Mouse (Mus musculus): Measurements from ENCODE around the gene Sema6d. TPM values are rescaled to one million over a fixed set of nuclear protein-coding genes. Genes with fewer than 3 reads are reported as not detected.
A peak's percentile ranks its signal among the peaks of the same experiment; 100 is the strongest.

Gene Sema6d
- polyA plus RNA-seq (2015; fragmentation: Nextera tagmentation; extraction: Ambion mirVana) = 14.9 and 15.3 TPM in 2 replicates

DNA sequence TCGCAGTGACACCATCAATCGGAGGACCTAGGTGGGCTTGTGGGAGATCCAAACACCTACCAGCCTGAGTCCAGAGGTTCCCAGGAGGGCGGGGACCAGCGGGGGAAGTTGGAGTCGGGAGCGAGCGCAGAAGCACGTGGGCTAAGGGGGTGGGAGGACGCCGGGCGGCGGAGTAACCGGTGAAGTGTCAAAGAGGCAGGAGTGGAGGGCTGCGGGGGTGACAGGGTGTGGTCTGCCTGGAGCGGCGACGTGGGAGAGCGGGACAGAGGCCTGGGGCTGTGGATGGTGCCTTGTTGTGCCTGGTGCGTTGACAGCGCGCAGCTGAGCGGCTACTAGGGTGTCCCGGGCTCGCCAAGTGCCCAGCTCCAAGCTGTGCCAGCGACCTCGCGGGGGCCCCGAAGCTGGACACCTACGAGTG lies at the start of gene Sema6d:
Gene Sema6d (plus strand): TSS at position 157 of the 418 bp plus-strand sequence.
- H3K4me3 ChIP-seq (replicated peaks) = peak within 1 kb of the TSS; percentile 45
- WGBS = 1% methylated on average over 29 of the region's 29 CpGs

DNA sequence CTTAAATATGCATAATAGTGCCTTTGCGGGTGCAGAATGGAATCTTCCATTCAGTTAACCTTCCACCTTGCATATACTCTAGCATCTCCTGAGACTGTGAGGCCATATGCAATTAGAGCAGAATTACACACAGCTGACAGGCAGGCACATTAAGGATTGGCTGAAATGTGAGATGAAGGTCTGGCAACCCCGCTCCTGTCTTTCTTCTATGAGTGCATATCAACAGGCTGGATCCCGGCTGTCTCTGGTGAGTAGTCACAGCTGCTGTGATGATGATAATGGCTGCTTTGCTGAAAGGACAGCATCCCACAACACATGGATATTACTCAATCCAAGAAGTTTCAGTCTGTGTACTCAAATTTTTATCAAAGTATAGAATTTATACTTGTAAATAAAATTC lies 29.9 kb upstream of the Sema6d start:
- Histone ChIP-seq H3K9ac (no peak overlapping the region), H3K4me2 (replicated peaks) (no peak overlapping the region), H3K4me3 (replicated peaks) (no peak overlapping the region), H3K27ac (replicated peaks) (no peak overlapping the region), H3K4me1 (no peaks in the 10 kb centered on the region), H3K36me3 (no peaks in the 10 kb centered on the region), H3K27me3 (no peaks in the 10 kb centered on the region), H3K9me3 (replicated peaks) (no peaks in the 10 kb centered on the region)
- ATAC-seq (ENCODE audit: insufficient number of reproducible peaks, low FRiP score, low TSS enrichment, low read depth) = no peak
- WGBS = 58% methylated on average over 3 of the region's 3 CpGs

More for the DNA sequence above, at the start of gene Sema6d:
- 0 out of 2 replicates have a peak, but pooled peaks have one; percentile 19 for ATAC-seq (ENCODE audit: insufficient number of reproducible peaks, low FRiP score, low TSS enrichment, low read depth)
- Histone ChIP-seq H3K4me2 (replicated peaks) (peak within 1 kb of the TSS; percentile 91), H3K36me3 (no peaks in the 10 kb centered on the region), H3K4me1 (peaks cover 13% of the 10 kb centered on the region), H3K9ac (peak within 1 kb of the TSS; percentile 19), H3K27ac (replicated peaks) (no peak within 1 kb of the TSS), H3K9me3 (replicated peaks) (no peaks in the 10 kb centered on the region), H3K27me3 (peaks cover 48% of the 10 kb centered on the region)

DNA sequence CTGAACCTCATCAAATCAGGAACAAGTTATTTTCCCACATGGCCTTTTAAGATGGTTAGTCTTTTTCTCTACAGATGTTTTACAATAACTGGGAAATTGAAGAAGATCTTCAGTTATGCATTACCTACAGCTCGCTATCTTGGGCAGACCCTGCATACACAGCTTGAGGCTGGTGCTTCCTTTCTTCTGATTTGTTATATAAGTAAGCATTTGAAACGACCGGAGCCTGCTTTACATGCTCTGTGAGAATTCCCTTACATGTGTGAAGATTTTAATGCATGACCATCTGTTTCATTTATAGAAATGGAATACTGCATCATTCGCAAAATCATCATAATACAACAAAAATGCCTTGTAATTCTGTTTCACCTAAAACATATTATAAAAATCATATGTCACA lies 21.4 kb upstream of the Sema6d start:
- ATAC-seq (ENCODE audit: insufficient number of reproducible peaks, low FRiP score, low TSS enrichment, low read depth) = no peak
- H3K9me3 ChIP-seq (replicated peaks) = no peaks in the 10 kb centered on the region
- no peak overlapping the region for H3K4me2 ChIP-seq (replicated peaks)
- no peaks in the 10 kb centered on the region for H3K27me3 ChIP-seq
- H3K9ac ChIP-seq = no peak overlapping the region
- no peak overlapping the region for H3K4me3 ChIP-seq (replicated peaks)
- H3K4me1 ChIP-seq = no peaks in the 10 kb centered on the region
- H3K27ac ChIP-seq (replicated peaks) = no peak overlapping the region
- WGBS = 85% methylated on average over 4 of the region's 4 CpGs
- no peaks in the 10 kb centered on the region for H3K36me3 ChIP-seq

DNA sequence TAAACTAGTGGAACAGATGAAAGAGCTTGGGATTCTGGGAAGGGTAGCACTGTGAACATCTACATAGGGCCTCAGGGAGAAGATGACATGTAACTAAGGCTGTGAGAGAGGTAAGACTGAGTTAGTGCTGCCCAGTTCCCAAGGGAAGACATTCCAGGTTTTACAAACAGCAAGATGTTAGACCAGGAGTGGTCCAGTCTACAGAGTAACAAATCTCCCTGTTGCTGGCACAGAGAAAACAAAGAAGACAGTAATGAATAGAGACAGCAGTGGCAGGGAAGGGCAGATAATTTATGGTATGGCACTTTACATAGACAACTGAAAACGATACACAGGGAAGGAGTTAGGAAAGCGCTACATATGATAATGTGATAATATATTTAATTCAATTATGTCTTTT lies 19.1 kb upstream of the Sema6d start:
- H3K4me2 ChIP-seq (replicated peaks) = no peak overlapping the region
- no peak for ATAC-seq (ENCODE audit: insufficient number of reproducible peaks, low FRiP score, low TSS enrichment, low read depth)
- no peaks in the 10 kb centered on the region for H3K4me1 ChIP-seq
- WGBS = 58% methylated on average over 2 of the region's 2 CpGs
- no peaks in the 10 kb centered on the region for H3K36me3 ChIP-seq
- H3K9ac ChIP-seq = no peak overlapping the region
- H3K27ac ChIP-seq (replicated peaks) = no peak overlapping the region
- H3K27me3 ChIP-seq = no peaks in the 10 kb centered on the region
- no peak overlapping the region for H3K4me3 ChIP-seq (replicated peaks)
- H3K9me3 ChIP-seq (replicated peaks) = no peaks in the 10 kb centered on the region

GRCm38 (mm10) chr2:124071380-124071779 lies 18.4 kb upstream of the Sema6d start:
- Histone ChIP-seq H3K27ac (replicated peaks) (no peak overlapping the region), H3K9me3 (replicated peaks) (no peaks in the 10 kb centered on the region), H3K36me3 (no peaks in the 10 kb centered on the region), H3K4me3 (replicated peaks) (no peak overlapping the region), H3K4me2 (replicated peaks) (no peak overlapping the region), H3K4me1 (no peaks in the 10 kb centered on the region), H3K9ac (no peak overlapping the region), H3K27me3 (no peaks in the 10 kb centered on the region)
- ATAC-seq (ENCODE audit: insufficient number of reproducible peaks, low FRiP score, low TSS enrichment, low read depth) = no peak
- WGBS = 5% methylated on average over 2 of the region's 2 CpGs

GRCm38 (mm10) chr2:124090231-124091141 lies 717 bp downstream of the Sema6d start:
- Histone ChIP-seq H3K27me3 (peaks cover 48% of the 10 kb centered on the region), H3K27ac (replicated peaks) (no peak overlapping the region), H3K4me3 (replicated peaks) (peak overlapping the region; percentile 45), H3K4me2 (replicated peaks) (peak overlapping the region; percentile 91), H3K9me3 (replicated peaks) (no peaks in the 10 kb centered on the region), H3K36me3 (no peaks in the 10 kb centered on the region), H3K9ac (peak overlapping the region; percentile 19), H3K4me1 (peaks cover 13% of the 10 kb centered on the region)
- peak; percentile 29; the same call in 1 of the 2 replicates for ATAC-seq (ENCODE audit: insufficient number of reproducible peaks, low FRiP score, low TSS enrichment, low read depth)
- 1% methylated on average over 49 of the region's 49 CpGs for WGBS

GRCm38 (mm10) chr2:124099697-124100096 lies 9.9 kb downstream of the Sema6d start:
- Histone ChIP-seq H3K36me3 (no peaks in the 10 kb centered on the region), H3K9ac (no peak overlapping the region), H3K27ac (replicated peaks) (no peak overlapping the region), H3K4me3 (replicated peaks) (no peak overlapping the region), H3K4me2 (replicated peaks) (no peak overlapping the region), H3K4me1 (peaks cover 6% of the 10 kb centered on the region), H3K27me3 (no peaks in the 10 kb centered on the region; the same call in 1 of the 2 replicates), H3K9me3 (replicated peaks) (no peaks in the 10 kb centered on the region)
- WGBS = 36% methylated on average over 1 of the region's 1 CpGs
- ATAC-seq (ENCODE audit: insufficient number of reproducible peaks, low FRiP score, low TSS enrichment, low read depth) = no peak

DNA sequence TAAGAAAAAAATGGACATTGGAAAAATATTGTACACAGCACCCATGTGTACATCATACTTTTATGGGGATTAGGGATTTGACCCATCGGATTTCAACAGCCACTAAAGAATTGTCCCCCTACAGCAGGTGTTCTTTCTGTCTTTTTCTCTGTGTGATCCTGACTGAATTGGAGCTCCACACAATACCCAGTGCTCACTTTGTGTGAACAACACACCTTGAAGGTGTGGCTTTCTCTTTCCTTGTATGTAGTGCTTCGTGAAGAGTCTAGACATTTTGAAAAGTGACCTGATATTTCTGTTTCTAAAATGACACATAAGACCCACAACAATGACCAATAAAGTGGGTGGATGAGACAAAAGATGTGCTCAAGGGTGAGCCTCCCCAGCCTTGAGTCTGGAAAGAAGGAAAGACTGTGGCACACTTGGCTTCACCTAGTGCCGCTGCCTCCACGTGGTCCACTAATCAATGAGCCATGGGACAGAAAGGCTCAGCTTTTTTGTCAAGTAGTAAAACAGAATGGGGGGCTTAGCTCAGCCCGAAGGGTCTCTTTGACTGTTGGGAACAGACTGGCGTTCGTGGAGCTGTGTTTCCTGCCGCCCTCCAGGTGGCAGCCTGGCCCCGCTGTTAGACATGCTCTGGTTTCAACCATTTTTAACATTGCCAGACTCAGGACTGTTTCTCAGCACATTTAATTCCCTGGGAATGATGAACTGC lies 10.9 kb downstream of the Sema6d start:
- Histone ChIP-seq H3K4me3 (replicated peaks) (no peak overlapping the region), H3K9ac (no peak overlapping the region), H3K9me3 (replicated peaks) (no peaks in the 10 kb centered on the region), H3K4me1 (peaks cover 6% of the 10 kb centered on the region), H3K36me3 (no peaks in the 10 kb centered on the region), H3K27ac (replicated peaks) (no peak overlapping the region), H3K27me3 (no peaks in the 10 kb centered on the region), H3K4me2 (replicated peaks) (no peak overlapping the region)
- WGBS = 25% methylated on average over 9 of the region's 9 CpGs
- no peak for ATAC-seq (ENCODE audit: insufficient number of reproducible peaks, low FRiP score, low TSS enrichment, low read depth)

GRCm38 (mm10) chr2:124101201-124101517 lies 11.4 kb downstream of the Sema6d start:
- no peak overlapping the region for H3K4me3 ChIP-seq (replicated peaks)
- no peaks in the 10 kb centered on the region for H3K9me3 ChIP-seq (replicated peaks)
- no peak overlapping the region for H3K9ac ChIP-seq
- no peak for ATAC-seq (ENCODE audit: insufficient number of reproducible peaks, low FRiP score, low TSS enrichment, low read depth)
- no peak overlapping the region for H3K27ac ChIP-seq (replicated peaks)
- no peaks in the 10 kb centered on the region for H3K36me3 ChIP-seq
- no peaks in the 10 kb centered on the region for H3K27me3 ChIP-seq
- no peak overlapping the region for H3K4me2 ChIP-seq (replicated peaks)
- H3K4me1 ChIP-seq = peaks cover 6% of the 10 kb centered on the region

DNA sequence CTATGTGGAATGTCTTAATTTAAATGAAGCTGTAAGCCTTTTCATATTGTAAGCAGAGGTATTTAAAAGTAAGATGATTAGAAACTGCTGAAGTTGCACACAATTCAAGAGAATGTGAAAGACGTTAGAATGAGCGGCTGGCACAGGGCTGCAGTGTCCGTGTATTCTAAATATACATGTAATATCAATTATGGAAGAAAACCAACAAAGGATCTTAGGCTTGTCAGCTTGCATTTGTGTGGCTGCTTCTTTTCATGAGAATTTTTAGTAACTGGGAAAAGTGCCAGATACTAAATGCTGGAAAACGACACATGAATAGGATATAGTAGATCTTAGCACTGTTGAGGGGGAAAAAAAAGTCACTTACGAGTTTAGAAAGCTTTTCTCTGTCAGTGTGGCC lies 11.8 kb downstream of the Sema6d start:
- 0 out of 2 replicates have a peak overlapping the region, but pooled peaks have one; percentile 7 for H3K27ac ChIP-seq (replicated peaks)
- 12% methylated on average over 5 of the region's 5 CpGs for WGBS
- H3K27me3 ChIP-seq = no peaks in the 10 kb centered on the region
- no peak for ATAC-seq (ENCODE audit: insufficient number of reproducible peaks, low FRiP score, low TSS enrichment, low read depth)
- peaks cover 6% of the 10 kb centered on the region for H3K4me1 ChIP-seq
- no peaks in the 10 kb centered on the region for H3K9me3 ChIP-seq (replicated peaks)
- no peaks in the 10 kb centered on the region for H3K36me3 ChIP-seq
- H3K9ac ChIP-seq = no peak overlapping the region
- H3K4me3 ChIP-seq (replicated peaks) = no peak overlapping the region
- no peak overlapping the region for H3K4me2 ChIP-seq (replicated peaks)

GRCm38 (mm10) chr2:124103277-124103676 lies 13.5 kb downstream of the Sema6d start:
- Histone ChIP-seq H3K9ac (no peak overlapping the region), H3K27ac (replicated peaks) (no peak overlapping the region), H3K36me3 (no peaks in the 10 kb centered on the region), H3K4me1 (peaks cover 6% of the 10 kb centered on the region), H3K9me3 (replicated peaks) (no peaks in the 10 kb centered on the region), H3K27me3 (no peaks in the 10 kb centered on the region), H3K4me2 (replicated peaks) (no peak overlapping the region), H3K4me3 (replicated peaks) (no peak overlapping the region)
- no peak for ATAC-seq (ENCODE audit: insufficient number of reproducible peaks, low FRiP score, low TSS enrichment, low read depth)

All from embryonic facial prominence, embryonic 15.5 days (tissue).